Mouse (Mus musculus) olfactory bulb, adult 2 months (tissue): Measurements from ENCODE around the gene Mfsd4b5.

Experiments used
- CTCF ChIP-seq: fragments of 200-500 bp; IDR thresholded peaks from 2 replicates; pipeline ENCODE4 v1.5.1; 2012; ENCODE audit warnings: low read depth, mild to moderate bottlenecking, low read length, moderate library complexity; ENCODE audit not compliant: insufficient read depth
- POLR2A ChIP-seq: fragments of 200-500 bp; IDR thresholded peaks from 2 replicates; pipeline ENCODE4 v1.6.1; 2012; ENCODE audit warnings: mild to moderate bottlenecking, low read depth, low read length, moderate library complexity; ENCODE audit not compliant: insufficient read depth

GRCm38 (mm10) chr10:40009591-40009990 is 23.1 kb upstream of the Mfsd4b5 start:
- TF ChIP-seq POLR2A (no peak), CTCF (no peak)
